Mouse (Mus musculus): ENCODE results near the gene Rorc.

Rorc gene

DNA sequence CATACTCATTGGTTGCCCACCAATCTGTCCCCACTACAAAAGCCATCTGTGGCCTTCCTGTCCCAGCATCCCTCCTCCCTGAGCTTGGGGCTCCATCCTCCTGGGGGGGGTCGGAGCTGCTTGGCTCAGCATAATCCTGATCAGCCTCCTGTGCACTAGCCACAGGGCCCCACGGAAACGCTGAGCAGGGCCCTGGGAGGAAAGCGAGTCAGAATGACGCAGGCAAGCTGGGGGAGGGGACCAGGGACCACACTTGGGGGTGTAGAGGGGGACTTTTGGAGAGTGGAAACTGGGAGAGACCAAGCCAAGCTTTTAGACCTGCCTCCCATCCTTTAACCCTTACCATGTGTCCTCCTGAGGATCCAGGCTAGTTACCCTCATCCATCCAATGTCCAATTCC lies 3.3 kb downstream of the Rorc start:
- no peak for DNase-seq (ENCODE audit: low spot score in 2 of 2)

DNA sequence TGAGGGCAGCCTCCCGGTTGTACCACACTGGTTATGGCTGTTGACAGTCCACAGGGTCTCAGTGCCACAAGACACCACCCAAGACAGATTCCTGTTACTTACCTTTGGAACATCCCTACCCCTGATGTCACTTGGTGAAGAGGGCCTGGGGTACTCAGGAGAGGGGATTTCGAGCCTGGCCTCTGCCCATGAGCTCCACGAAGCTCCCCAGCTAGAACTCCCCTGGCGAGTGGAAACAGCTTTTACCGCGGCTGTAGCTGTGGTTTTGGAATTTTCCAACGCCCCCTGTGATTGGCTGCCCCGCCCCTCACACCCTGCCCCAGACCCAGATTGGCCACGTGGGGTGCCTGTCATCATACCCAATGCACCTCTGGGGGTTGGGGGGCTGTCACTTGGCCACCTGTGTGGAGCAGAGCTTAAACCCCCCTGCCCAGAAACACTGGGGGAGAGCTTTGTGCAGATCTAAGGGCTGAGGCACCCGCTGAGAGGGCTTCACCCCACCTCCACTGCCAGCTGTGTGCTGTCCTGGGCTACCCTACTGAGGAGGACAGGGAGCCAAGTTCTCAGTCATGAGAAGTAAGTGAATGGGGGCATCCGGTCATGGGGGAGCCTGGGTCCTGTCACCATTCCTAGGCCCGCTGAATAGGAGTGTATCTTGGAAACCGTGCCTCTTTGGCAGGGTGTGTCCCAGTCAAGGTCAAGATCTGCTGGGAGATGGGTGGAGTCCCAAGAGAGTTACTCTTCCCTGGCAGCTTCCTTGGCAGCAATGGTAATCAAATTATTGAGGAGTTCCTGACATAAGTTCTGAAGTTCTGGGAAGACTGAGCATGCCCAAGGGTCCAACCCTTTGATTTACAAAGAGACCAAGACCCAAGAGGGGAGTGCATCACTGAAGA lies 4.7 kb downstream of the Rorc start:
- DNase-seq (ENCODE audit: low spot score in 2 of 2) = no peak

DNA sequence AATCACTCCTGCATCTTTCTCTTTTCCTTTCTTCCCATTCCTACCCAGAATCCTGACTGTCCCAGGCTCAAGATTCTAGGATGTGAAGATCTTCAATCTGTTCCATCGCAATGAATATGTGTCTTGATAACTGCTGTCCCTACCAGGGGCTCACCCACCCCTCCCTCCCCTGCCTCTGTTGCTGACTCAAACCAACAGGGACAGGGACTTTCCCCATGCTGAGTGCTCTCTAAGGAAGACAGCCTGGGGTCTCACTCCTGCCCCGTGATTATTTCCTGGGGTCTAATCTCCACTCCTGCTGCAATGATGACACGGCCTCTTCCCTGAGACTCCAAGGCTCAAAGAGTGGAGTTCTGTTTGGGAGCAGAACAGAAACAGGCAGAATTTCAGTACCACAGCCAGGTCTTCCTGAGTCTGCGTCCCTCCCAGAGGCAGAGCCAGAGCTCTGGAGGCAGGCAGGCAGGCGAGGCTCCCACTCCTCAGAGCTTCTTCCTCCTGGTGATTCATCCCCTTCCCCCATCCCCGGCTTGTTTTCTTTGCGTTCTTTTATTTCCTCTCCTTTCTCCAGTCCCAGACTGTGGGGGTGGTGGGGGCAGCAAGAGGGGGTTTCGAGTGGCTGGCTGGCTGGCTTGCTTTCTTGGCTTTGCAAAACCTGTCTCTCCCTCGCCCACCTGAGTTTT lies 7.4 kb downstream of the Rorc start:
- no peak for DNase-seq (ENCODE audit: low spot score in 2 of 2)

DNA sequence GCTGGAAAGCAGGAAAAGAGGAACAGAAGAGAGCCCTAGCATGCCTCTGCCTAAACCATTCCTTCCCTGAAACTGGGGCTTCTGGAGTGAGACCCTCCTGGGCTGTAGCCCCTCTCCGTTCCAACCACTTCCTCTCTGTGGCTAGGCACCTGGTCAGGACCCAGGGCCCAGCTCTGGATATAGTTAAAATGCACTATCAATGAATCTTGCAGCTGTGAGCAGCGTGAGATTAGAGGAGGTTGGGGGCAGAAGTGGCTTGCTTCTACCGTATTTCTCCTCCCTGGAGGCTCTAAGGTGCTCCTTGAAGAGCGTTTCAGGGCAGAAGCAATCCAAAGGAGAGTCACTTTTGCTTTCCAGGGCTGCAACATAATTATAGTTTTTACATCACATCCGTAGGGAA lies 9.7 kb downstream of the Rorc start:
- no peak for DNase-seq (ENCODE audit: low spot score in 2 of 2)

DNA sequence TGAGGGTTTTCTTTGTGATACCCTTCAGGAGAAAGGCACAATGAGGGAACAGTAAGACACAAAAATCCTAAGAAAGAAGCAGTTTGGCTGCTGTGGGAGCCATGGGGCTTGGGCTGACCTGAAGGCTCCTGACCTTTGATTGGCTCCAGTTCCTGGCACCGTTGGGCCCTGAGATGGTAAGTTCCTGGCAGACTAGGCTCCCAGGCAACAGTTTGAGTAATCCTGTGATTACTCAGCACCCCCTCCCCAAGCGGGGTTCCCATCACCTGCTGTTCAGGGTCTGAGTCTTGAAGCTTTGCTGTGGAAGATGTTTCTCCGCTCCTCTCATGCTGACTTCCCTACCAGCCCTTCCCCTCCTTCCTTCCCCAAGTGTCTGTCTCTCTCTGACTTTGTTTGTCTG lies 10.9 kb downstream of the Rorc start:
- no peak for DNase-seq (ENCODE audit: low spot score in 2 of 2)

DNA sequence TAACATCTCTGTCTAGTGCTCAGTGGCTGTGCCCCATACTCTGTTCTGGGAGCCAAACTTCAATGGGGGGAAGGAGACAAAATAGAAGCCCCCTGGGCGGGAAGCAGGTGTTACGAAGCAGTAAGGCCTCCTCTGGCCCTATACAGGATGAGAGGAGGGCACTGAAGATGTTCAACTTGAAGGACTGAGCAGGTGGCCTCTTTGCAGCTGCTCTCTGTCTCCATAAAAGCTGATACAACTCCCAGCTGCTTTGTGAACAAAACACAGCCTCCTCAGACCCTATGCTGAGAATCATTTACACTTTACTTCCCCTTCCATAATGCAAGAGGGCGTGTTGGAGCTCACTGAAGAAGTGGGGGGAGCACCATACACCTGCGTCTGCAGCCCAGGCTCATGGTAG lies 14.1 kb downstream of the Rorc start:
- no peak for DNase-seq (ENCODE audit: low spot score in 2 of 2)

DNA sequence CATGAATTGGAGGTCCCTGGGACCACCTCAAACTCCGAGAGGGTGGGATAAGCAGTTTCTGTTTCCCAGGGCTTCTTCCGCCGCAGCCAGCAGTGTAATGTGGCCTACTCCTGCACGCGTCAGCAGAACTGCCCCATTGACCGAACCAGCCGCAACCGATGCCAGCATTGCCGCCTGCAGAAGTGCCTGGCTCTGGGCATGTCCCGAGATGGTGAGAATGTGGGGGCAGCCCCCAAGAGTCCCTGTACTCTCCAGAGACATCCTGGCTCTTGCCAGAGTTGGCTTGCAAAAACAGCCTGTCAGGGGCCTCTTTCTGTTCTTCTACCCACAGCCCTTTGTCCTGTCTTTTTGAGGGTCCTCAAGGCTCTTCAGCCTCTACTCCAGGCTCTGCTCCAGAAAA lies 14.8 kb downstream of the Rorc start:
- DNase-seq (ENCODE audit: low spot score in 2 of 2) = no peak

DNA sequence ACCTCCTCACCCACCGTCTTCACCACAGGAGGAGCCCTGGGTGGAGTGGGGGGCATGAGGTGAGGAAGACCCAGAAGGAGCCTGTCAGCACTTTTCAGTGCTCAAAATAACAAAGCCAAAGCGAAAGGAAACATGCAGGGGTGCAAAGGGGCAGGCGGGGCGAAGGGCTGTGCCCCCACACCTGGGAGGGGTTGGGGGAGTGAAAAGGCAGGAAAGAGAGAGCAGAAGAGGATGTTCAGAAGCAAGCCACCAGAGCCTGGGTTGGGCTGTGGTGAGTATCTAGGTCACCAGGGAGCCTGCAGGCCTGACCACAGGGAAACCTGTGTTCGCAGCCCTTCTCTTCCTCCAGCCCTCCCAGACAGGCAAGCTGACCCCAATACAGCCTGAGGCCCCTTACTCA lies 15.5 kb downstream of the Rorc start:
- DNase-seq (ENCODE audit: low spot score in 2 of 2) = no peak

DNA sequence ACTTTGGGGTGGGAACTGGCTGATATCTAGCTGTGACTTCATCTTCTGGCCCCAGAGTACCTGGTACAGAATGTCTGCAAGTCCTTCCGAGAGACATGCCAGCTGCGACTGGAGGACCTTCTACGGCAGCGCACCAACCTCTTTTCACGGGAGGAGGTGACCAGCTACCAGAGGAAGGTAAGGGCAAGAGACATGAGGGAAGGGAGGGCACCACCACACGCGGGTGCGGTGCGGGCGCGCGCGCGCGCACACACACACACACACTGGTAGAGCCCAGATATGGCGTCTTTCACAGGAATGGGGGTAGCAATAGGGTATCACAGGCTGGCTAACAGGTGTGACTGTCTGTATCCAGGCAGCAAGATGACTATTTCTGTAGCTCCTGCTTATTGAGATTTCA lies 16.8 kb downstream of the Rorc start:
- DNase-seq (ENCODE audit: low spot score in 2 of 2) = no peak

DNA sequence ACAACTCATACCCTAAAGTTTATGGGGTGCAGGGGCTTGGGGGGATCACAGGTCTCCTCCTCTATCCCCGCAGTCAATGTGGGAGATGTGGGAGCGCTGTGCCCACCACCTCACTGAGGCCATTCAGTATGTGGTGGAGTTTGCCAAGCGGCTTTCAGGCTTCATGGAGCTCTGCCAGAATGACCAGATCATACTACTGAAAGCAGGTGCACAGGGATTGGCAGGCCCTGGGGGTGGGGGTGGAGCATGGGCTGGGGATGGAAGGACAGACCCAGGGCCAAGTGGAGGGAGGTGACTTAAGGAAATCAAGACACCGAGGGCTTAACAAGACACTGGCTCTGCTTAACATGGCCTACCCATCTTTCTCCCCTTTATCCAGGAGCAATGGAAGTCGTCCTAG lies 18.4 kb downstream of the Rorc start:
- peak in 1 of 2 experiments; percentile 50 for DNase-seq (ENCODE audit: low spot score in 2 of 2)

DNA sequence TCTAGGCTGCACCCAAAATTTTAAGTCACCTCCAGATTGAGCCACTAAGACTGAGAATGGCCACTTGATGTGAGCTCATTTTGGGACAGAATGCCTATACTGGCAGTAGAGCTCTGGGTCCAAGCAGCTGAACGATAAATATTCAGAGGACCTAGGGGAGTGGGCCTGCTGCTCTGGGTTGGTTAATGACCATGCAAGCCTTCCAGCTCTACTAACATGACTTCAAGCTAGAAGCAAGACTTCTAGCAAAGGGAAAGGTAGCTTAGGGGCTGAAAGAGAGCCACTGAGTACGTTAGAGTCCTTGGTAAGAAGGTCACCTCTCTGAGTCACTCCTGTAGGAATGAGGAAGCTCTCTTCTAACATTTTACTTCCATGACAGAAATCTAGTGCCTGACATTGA lies 19.5 kb downstream of the Rorc start:
- DNase-seq (ENCODE audit: low spot score in 2 of 2) = no peak

DNA sequence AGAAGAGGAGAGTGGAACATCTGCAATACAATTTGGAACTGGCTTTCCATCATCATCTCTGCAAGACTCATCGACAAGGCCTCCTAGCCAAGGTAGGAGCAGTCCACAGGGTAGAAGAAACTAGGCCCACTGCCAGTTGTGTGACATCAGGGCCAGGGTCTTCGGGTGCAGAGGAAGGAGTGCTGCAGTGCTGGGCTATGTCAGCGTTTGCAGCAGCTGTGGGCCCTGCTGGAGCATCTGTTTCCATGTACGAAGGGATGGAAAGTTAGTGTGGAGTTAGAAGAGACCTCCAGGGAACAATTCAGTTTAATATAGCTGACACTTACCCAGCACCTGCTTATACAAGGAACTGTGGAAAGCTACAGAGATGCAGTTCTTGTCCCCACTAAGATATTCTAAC lies 20.5 kb downstream of the Rorc start:
- DNase-seq (ENCODE audit: low spot score in 2 of 2) = no peak

DNA sequence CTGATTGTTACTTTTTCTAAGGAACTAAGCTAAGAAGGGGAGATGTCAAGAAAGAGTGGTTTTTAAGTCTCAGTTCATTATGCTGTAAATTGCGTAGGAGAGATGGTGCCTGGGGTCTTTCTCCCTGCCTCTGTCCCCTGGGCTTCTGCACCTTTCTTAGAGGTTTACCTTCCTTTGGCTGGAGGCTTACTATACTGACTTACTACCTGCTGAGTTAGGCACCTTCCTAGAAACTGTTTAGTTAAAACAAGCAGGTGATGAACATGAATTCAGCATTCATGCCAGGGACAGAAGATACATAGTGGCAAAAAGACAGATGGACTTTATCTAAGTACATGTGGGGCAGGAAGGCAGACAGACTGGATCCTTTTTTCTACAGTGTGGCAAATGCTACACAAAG lies 23.7 kb downstream of the Rorc start:
- DNase-seq (ENCODE audit: low spot score in 2 of 2) = no peak

DNA sequence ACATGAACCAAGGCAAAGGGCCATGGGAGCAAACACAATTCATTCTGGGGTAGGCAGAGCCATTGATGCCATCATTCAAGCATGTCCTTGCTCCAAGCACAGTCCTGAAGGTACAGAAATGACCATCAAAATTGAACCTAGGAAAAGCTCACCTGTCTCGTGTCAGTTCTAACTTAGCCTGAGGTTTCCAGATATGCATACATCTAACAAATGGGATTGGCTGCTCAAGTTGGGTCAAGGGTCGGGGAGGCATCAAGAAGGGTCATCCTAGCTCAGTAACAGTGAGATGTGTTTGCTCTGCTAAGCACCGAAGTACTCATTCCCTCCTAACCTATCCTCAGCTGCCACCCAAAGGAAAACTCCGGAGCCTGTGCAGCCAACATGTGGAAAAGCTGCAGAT lies 24.3 kb downstream of the Rorc start:
- DNase-seq (ENCODE audit: low spot score in 2 of 2) = no peak

DNA sequence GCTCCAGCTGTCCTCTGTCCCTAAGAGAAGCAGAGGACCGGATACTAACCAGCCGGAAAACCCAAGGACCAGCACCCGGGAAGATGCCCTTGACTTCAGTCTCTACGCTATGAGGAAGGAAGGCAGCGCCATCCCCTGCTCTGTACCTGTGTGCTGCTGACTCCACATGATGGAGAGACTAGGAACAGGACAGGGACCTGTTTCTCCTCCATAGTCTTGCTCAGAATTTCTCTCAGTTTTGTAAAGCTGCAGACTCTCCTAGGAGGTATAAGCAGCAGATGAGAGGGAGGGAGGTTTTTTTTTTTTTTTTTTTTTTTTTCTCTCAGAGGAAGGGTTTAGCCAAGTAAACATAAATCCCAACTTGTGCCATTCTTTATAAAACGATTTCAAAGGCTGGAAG lies 25.6 kb downstream of the Rorc start, which contains the start of gene Lingo4:
Lingo4 (plus strand) TSS at position 301 of the 400 bp plus-strand sequence.
- no peak for DNase-seq (ENCODE audit: low spot score in 2 of 2)

DNA sequence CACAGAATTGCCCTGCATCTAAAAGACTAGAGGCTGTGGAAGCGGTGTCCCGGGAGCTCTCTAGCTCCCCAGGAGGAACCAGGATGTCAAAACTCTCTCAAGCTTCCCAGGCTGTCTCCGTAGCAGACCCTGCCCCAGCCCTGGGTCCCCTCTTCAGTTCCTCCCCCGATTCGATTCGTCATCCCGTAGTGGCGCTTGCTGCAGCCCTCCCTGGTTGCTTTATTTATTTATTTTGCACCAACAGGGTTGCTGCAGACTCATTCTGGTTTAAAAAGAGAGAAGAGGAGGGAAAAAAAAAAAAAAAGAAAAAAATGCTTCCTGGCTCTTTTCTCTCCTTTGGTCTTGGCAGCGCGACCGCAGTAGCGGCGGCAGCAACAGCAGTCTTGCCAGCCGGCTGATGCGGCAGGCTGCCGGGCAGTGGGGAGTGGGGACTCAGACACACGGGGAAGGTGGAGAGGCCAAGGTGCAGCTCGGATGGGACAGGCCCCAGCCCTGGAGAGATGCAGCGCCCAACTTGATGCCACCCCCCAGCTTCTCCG lies 26.4 kb downstream of the Rorc start:
- DNase-seq (ENCODE audit: low spot score in 2 of 2) = peak in 1 of 2 experiments; percentile 34

DNA sequence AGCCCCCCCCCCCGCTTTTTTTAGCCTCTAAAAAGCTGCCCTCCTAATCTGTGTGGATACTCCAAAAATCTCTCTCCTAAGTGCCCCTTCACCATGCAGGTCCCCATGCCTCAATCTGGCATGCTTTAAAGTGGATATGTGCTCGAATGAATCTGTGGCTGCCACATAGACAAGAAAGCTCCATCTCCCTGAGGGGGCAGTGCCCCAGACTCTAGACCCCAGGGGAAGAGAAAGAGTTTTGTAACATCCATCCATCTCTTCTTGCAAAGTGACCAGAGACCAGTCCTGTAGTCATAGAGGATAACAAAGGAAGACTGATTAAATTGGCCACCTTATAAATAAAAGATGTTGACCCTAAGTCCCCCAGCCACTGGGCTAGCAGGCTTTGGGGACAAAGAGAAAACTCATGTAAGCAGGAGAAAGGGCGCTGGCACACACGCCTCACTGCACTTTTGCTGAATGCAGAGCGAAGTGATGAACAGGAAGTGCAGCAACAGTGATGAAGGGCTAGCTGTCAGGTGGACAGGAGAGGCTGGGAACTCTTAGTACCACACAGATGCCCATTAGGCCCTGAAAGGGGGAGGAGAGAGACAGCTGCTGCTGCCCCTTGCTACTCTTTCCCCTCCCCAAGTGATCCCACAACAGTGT lies 27.2 kb downstream of the Rorc start:
- DNase-seq (ENCODE audit: low spot score in 2 of 2) = no peak

DNA sequence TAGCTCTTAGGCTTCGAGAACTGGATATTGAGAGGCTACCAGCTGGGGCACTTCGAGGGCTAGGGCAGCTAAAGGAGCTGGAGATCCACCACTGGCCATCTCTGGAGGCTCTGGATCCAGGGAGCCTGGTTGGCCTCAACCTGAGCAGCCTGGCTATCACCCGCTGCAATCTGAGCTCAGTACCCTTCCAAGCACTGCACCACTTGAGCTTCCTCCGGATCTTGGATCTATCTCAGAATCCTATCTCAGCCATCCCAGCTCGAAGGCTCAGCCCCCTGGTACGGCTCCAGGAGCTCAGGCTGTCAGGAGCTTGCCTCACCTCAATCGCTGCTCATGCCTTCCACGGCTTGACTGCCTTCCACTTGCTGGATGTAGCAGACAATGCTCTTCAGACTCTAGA lies 29.9 kb downstream of the Rorc start:
- no peak for DNase-seq (ENCODE audit: low spot score in 2 of 2)

DNA sequence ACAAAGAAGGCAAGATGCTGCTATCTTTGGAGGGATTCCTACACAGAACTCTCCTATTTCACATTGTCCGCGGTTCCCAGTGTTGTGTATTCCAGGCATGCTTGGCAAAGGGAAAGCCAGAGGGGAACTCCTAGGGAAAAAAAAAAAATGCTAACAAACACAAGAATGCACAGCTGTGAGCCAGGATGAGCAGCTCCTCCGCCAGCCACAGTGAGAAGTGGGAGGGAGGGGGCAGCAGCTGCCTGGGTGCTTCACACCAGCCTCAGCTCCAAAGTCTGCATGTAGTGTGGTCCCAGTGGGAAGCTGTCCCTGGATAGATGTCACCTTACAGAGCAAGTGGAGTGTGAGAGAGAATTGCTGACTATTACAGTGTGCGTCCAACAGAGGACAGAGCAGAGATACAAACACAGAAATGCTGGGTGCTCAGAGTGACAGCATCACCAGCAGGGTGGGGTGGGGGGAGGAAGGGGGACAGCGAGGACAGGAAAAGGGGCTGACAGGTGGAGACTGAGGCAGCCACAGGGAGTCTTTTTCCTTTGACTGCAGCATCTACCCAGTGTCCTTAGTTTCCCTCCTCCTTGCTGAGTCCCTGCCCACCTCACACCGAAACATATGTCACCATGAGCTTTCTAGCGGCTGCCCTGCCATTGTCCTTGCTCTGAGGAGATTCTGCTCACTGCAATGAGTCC lies 31.9 kb downstream of the Rorc start:
- no peak for DNase-seq (ENCODE audit: low spot score in 2 of 2)

DNA sequence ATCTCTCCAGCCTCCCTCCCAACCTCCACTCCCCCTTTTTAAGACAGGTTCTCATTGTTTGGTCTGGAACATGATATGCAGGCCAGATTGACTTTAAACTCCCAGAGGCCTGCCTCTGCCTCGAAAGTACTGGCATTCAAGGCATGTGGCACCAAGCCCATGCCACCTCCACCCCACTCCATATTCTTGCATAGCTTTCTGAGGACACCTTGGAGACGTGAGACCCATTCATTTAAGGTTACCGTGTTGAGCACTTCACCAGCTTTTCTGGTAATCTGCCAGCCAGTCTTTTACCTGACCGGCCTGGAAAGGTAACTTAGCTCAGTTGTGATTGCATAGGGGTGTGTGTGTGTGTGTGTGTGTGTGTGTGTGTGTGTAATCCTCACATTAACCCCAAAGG lies 33.0 kb downstream of the Rorc start:
- no peak for DNase-seq (ENCODE audit: low spot score in 2 of 2)

DNA sequence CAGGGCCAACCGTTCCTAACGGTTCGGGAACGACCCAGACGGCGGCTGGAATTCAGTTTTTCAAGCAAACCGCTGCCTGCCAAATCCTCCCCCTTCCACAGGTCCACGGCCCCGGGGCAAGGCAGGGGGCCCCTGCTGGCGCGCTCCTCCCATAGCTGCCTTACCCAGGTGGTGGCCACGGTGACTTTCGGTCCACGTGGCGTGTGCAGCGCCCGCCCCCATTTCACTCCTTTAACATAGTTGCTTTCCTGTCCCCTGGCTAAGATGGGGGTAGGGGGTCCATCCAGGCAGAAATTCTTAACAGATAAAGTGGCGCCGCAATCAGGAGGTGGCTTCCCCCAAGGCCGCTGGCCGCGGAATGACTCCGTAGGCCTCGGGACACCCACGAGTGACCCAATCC lies 39.9 kb downstream of the Rorc start:
- no peak for DNase-seq (ENCODE audit: low spot score in 2 of 2)

Measured in cerebellum, postnatal 4 days (tissue).